Mouse (Mus musculus) limb, embryonic 11.5 days (tissue): ENCODE results near the gene Hspb7. TPM values are rescaled to one million over a fixed set of nuclear protein-coding genes. Genes with fewer than 3 reads are reported as not detected.
A peak's percentile ranks its signal among the peaks of the same experiment; 100 is the strongest.

Source experiments
- ATAC-seq: fragments of 200-750 bp; cut with Nextera tagmentation; 2 replicates; pipeline ENCODE4 v1.8.0; 2017; ENCODE audit warnings: low read depth; ENCODE audit not compliant: insufficient number of reproducible peaks, low FRiP score, low TSS enrichment
- DNase-seq: peaks from one replicate; pipeline ENCODE4 v3.0.0-alpha.2; 2015; ENCODE audit warnings: low spot score
- H3K27ac ChIP-seq: fragments of 300-500 bp; sonication (generic); replicated peaks from 2 replicates; pipeline ENCODE4 v1.5.1; 2014; ENCODE audit warnings: low read depth, mild to moderate bottlenecking, low read length
- H3K27me3 ChIP-seq: fragments of 300-500 bp; sonication (generic); 2 replicates; pipeline ENCODE4 v1.6.1; 2014; ENCODE audit warnings: mild to moderate bottlenecking, low read length, mixed read lengths; ENCODE audit not compliant: control insufficient read depth, insufficient read depth
- H3K36me3 ChIP-seq: fragments of 300-500 bp; sonication (generic); 2 replicates; pipeline ENCODE4 v1.6.1; 2014; ENCODE audit warnings: mild to moderate bottlenecking, low read length, moderate library complexity, mixed read lengths; ENCODE audit not compliant: control insufficient read depth, insufficient read depth
- H3K4me1 ChIP-seq: fragments of 300-500 bp; sonication (generic); 2 replicates; pipeline ENCODE4 v1.6.1; 2014; ENCODE audit warnings: low read length, mixed read lengths; ENCODE audit not compliant: control insufficient read depth, insufficient read depth
- H3K4me2 ChIP-seq: fragments of 300-500 bp; sonication (generic); 2 replicates; pipeline ENCODE4 v1.6.1; 2014; ENCODE audit warnings: low read depth, mild to moderate bottlenecking, moderate library complexity; ENCODE audit not compliant: severe bottlenecking
- H3K4me3 ChIP-seq: fragments of 300-500 bp; sonication (generic); 2 replicates; pipeline ENCODE4 v1.5.1; 2014; ENCODE audit warnings: low read depth, low read length
- H3K9ac ChIP-seq: fragments of 300-500 bp; sonication (generic); 2 replicates; pipeline ENCODE4 v1.6.1; 2014; ENCODE audit warnings: mild to moderate bottlenecking, low read length
- H3K9me3 ChIP-seq: fragments of 300-500 bp; sonication (generic); 2 replicates; pipeline ENCODE4 v1.6.1; 2016; ENCODE audit warnings: low read length; ENCODE audit not compliant: control insufficient read depth
- WGBS: fragments of 180-500 bp; shearing (Covaris S2); extraction: QIAGEN DNeasy Blood & Tissue Kit; methylation state at CpG from one replicate; pipeline ENCODE4 v1.1.7; 2014; 5-methylcytosine and 5-hydroxymethylcytosine counted together
- polyA plus RNA-seq: library from polyadenylated mRNA; unstranded; fragments of >200 nt; fragmentation: Nextera tagmentation; extraction: Ambion mirVana; gene quantifications from 2 replicates; pipeline ENCODE4 v1.2.1, GENCODE M21; 2014

Hspb7 gene
- polyA plus RNA-seq, 1 experiment from 2014 or later = 0.41 TPM

GRCm38 (mm10) chr4:141445328-141445720 lies 24.7 kb downstream of the Hspb7 start:
- Histone ChIP-seq H3K4me2 (peak overlapping the region; percentile 88), H3K9ac (peak overlapping the region; percentile 93), H3K4me1 (peaks cover 8% of the 10 kb centered on the region), H3K27me3 (no peaks in the 10 kb centered on the region), H3K36me3 (peaks cover 11% of the 10 kb centered on the region), H3K4me3 (peak overlapping the region; percentile 73), H3K27ac (no peak overlapping the region), H3K9me3 (no peaks in the 10 kb centered on the region)
- WGBS = 19% methylated on average over 14 of the region's 14 CpGs
- ATAC-seq (0 out of 2 replicates have a peak, but pooled peaks have one; percentile 22), DNase-seq (no peak)

- Histone ChIP-seq H3K4me1 (peaks cover 8% of the 10 kb centered on the region), H3K4me2 (no peak overlapping the region), H3K36me3 (peaks cover 11% of the 10 kb centered on the region), H3K9me3 (no peaks in the 10 kb centered on the region), H3K4me3 (no peak overlapping the region), H3K27me3 (no peaks in the 10 kb centered on the region), H3K27ac (no peak overlapping the region), H3K9ac (no peak overlapping the region)
- 78% methylated on average over 7 of the region's 7 CpGs for WGBS
- DNase-seq (no peak), ATAC-seq (no peak)
These were observed 25.6 kb downstream of the Hspb7 start for GRCm38 (mm10) chr4:141446211-141446610.

- no peak overlapping the region for H3K4me2 ChIP-seq
- H3K9ac ChIP-seq = no peak overlapping the region
- no peak overlapping the region for H3K27ac ChIP-seq
- no peak overlapping the region for H3K4me3 ChIP-seq
- ATAC-seq (no peak), DNase-seq (no peak)
- no peaks in the 10 kb centered on the region for H3K4me1 ChIP-seq
- WGBS = 85% methylated on average over 2 of the region's 2 CpGs
- H3K27me3 ChIP-seq = no peaks in the 10 kb centered on the region
- H3K9me3 ChIP-seq = no peaks in the 10 kb centered on the region
- peaks cover 22% of the 10 kb centered on the region for H3K36me3 ChIP-seq
These were observed 30.7 kb downstream of the Hspb7 start for GRCm38 (mm10) chr4:141451251-141451650.

- 93% methylated on average over 9 of the region's 9 CpGs for WGBS
- Histone ChIP-seq H3K27me3 (no peaks in the 10 kb centered on the region), H3K4me1 (no peaks in the 10 kb centered on the region), H3K9me3 (no peaks in the 10 kb centered on the region), H3K4me2 (no peak overlapping the region), H3K36me3 (peaks cover 20% of the 10 kb centered on the region), H3K4me3 (no peak overlapping the region), H3K27ac (no peak overlapping the region), H3K9ac (no peak overlapping the region)
- no peak for ATAC-seq
- DNase-seq = no peak
These were observed 31.4 kb downstream of the Hspb7 start for GRCm38 (mm10) chr4:141451916-141452450.

GRCm38 (mm10) chr4:141454581-141455350 lies 34.2 kb downstream of the Hspb7 start:
- DNase-seq (no peak), ATAC-seq (no peak)
- H3K36me3 ChIP-seq = peaks cover 11% of the 10 kb centered on the region; the same call in 1 of the 2 replicates

GRCm38 (mm10) chr4:141455526-141455925 lies 34.9 kb downstream of the Hspb7 start:
- no peak for ATAC-seq
- WGBS = 73% methylated on average over 4 of the region's 4 CpGs
- H3K27me3 ChIP-seq = no peaks in the 10 kb centered on the region

More at GRCm38 (mm10) chr4:141454581-141455350, 34.2 kb downstream of the Hspb7 start:
- 78% methylated on average over 14 of the region's 14 CpGs for WGBS
- Histone ChIP-seq H3K27ac (no peak overlapping the region), H3K4me2 (no peak overlapping the region), H3K4me3 (no peak overlapping the region), H3K9ac (no peak overlapping the region), H3K9me3 (no peaks in the 10 kb centered on the region), H3K27me3 (no peaks in the 10 kb centered on the region), H3K4me1 (peaks cover 11% of the 10 kb centered on the region)

GRCm38 (mm10) chr4:141456193-141456938 lies 35.8 kb downstream of the Hspb7 start:
- Histone ChIP-seq H3K4me1 (peaks cover 11% of the 10 kb centered on the region), H3K9me3 (no peaks in the 10 kb centered on the region), H3K4me3 (no peak overlapping the region), H3K9ac (no peak overlapping the region), H3K27me3 (no peaks in the 10 kb centered on the region), H3K27ac (no peak overlapping the region), H3K4me2 (no peak overlapping the region), H3K36me3 (peaks cover 11% of the 10 kb centered on the region; the same call in 1 of the 2 replicates)
- ATAC-seq (no peak), DNase-seq (no peak)
- 94% methylated on average over 14 of the region's 14 CpGs for WGBS

More at GRCm38 (mm10) chr4:141455526-141455925, 34.9 kb downstream of the Hspb7 start:
- Histone ChIP-seq H3K27ac (no peak overlapping the region), H3K9me3 (no peaks in the 10 kb centered on the region), H3K4me3 (no peak overlapping the region), H3K4me2 (no peak overlapping the region), H3K36me3 (peaks cover 11% of the 10 kb centered on the region; the same call in 1 of the 2 replicates), H3K4me1 (peaks cover 11% of the 10 kb centered on the region), H3K9ac (no peak overlapping the region)
- no peak for DNase-seq

- peak; percentile 55 for DNase-seq
- Histone ChIP-seq H3K36me3 (peaks cover 8% of the 10 kb centered on the region; the same call in 1 of the 2 replicates), H3K4me2 (no peak overlapping the region), H3K9ac (peak overlapping the region; percentile 27; the same call in 1 of the 2 replicates), H3K9me3 (no peaks in the 10 kb centered on the region), H3K27me3 (no peaks in the 10 kb centered on the region), H3K4me3 (no peak overlapping the region), H3K4me1 (peaks cover 11% of the 10 kb centered on the region), H3K27ac (0 out of 2 replicates have a peak overlapping the region, but pooled peaks have one; percentile 5)
- 11% methylated on average over 7 of the region's 7 CpGs for WGBS
- ATAC-seq = peak; percentile 23; the same call in 1 of the 2 replicates
These were observed 37.7 kb downstream of the Hspb7 start for GRCm38 (mm10) chr4:141458236-141458635.
